Mouse (Mus musculus) effector memory CD4-positive, alpha-beta T cell, adult 7 months (primary cell): ENCODE measurements around the gene Acp2. TPM values are rescaled to one million over a fixed set of nuclear protein-coding genes. Genes with fewer than 3 reads are reported as not detected.

ENCODE experiments used
- polyA plus RNA-seq: library from polyadenylated mRNA; unstranded; fragments of 100-300 nt; shearing (Covaris generic); gene quantifications from one replicate; pipeline ENCODE4 v1.2.1, GENCODE M21; 2017

Gene Acp2
- 6.3 TPM for polyA plus RNA-seq

DNA sequence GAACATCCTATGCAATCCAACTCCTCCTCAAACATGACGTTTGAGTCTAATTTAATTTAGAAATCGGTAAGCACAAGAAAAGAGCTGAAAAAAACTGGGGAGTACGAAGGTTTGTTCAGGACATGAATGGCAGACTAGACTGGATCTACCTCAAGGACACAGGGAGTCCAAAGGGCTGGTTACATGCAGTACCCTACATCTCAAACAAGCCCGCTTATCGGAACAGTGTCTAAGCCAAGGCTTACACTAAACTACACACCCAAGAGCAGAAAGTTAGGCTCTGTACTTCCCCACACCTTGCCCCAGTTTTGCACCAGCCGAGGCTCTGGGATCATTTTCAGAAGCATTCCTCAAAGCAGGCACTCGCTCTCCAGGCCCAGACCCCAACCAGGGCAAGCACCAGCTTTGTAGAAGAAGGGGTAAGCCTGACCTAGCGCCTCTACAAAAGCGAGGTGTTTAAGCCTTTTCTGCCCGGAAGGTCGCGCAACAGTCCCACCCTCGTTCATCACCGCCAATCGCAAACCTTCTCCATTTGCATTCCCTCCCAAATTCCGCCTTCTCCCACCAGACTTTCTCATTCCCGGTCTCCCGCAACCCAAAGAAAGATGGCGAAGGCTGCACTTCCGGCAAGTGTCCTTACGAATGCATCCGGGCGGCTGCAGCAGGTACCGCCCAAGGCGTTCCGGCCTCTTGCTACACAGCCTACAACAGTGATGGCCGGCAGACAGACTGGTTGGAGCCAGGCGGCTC is at the start of gene Acp2, which contains the start of gene Nr1h3:
Gene Acp2 (plus strand): TSS at position 664 of the 750 bp plus-strand sequence.
Gene Nr1h3 (minus strand): TSS at position 613 of the 750 bp plus-strand sequence.

DNA sequence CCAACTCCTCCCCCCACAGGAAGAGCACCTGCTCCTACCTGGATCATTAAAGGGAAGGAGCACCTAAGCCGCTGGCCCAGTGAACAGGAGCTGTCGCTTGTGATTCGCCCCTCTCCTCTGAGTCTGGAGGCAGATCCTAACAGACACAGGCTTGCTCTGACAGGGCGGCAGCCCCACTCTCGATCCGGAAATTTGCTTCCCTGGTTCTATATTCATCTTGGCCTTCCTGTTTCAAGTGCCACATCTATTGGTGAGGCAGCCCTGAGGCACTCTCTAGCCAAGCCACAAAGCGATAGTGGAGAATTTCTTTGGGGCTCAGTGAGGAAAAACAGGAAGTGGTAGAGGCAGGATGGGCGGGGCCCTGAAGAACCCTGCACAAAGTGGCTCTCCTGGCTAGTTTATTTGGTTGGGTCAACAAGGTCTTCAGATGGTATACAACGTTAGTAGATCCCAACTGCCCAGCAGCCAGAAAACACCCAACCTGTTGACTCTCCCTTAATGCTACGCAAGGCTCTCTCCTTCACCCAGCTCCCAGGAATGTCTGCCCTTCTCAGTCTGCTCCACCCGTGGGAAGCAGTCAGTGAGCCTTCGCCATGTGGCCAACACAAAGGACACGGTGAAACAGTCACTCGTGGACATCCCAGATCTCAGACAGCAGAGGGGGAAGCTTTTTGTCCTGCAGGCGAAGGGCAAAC is 18.8 kb upstream of the Acp2 start, which contains the start of gene Madd:
Gene Madd (minus strand): TSS at position 127 of the 695 bp plus-strand sequence.

DNA sequence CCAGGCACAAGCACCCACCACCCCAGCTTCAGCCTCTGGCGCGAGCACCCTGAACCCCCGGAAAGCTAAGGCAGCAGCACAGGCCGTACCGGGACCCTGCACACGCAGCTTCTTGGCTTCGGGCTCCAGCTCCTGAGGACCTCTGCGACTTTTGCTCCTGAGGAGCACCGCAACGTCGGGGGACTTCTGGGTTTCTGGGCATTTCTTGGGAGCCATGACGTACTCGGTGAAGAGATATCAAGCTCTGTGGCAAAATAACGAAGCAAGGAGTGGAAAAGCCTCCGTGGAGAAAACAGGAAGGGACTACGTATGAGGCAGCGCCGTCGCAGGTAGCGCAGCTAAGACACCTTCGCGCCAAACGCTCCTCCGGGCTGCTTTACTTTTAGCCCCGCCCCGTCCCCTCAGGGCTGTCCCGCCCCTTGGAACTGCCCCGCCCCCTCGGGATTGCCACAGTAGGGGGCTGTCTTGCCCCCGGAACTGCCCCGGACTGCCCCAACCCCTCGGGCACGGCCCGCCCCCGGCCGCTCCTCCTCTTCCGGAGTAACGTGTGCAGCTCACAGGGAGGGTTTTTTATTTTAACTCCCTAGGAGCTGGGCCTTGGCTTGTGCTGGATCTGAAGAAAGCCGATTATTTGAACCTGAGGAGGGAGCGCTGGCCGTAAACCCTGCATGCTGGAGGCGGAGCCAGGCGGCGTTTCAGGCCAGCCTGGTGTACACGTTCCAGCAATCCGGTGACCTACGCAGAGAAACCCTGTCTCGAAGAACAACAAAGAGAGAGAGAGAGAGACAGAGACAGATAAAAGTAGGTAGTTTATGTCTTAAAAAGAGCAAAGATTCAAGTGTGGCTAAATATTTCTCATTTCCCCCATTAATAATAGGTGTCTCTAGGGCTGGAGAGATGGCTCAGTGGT is 34.2 kb downstream of the Acp2 start, which contains the start of gene Ddb2:
Gene Ddb2 (minus strand): TSS at position 382 of the 910 bp plus-strand sequence.

DNA sequence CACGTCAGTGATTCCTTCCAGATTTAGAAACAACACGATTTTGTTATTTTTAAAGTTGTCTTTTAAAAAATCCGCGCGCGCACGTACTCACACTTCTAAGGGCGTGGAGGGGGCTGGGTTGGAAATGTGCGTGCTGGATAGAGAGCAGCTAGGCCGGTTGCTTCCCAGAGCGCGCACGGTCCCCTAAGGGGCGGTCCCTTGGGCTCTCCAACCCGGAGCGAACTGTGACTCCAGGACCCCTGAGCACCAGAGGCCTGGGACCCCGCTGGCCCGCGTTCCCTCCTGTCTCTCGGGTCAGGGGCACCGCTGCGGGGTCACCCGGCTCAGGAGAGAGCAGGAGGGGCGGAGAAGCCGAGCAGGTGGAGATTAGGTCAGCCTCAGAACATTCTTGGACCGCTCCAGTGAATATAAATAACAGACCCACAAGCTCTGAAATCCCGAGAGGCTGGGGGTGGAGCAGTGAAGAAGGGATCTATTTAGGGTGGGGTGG is 53.0 kb downstream of the Acp2 start, which contains the start of gene Pacsin3:
Gene Pacsin3 (plus strand): TSS at position 294 of the 490 bp plus-strand sequence.

Other genes with a start within 250 kb of the Acp2 start
- 0.39 TPM for gene Rapsn, start 167.3 kb upstream of the Acp2 start, polyA plus RNA-seq
- gene Psmc3, start 148.9 kb upstream of the Acp2 start, polyA plus RNA-seq: 158 TPM
- gene Slc39a13, start 132.5 kb upstream of the Acp2 start, polyA plus RNA-seq: 27.4 TPM
- gene Spi1, start 120.5 kb upstream of the Acp2 start, polyA plus RNA-seq: 1.4 TPM
- gene Mybpc3, start 84.7 kb upstream of the Acp2 start, polyA plus RNA-seq: 0.12 TPM
- 227 TPM for gene Madd, start 19.0 kb upstream of the Acp2 start, polyA plus RNA-seq
- 0.63 TPM for gene Nr1h3, start 51 bp upstream of the Acp2 start, polyA plus RNA-seq
- 84.5 TPM for gene Ddb2, start 34.1 kb downstream of the Acp2 start, polyA plus RNA-seq
- gene Pacsin3, start 53.1 kb downstream of the Acp2 start, polyA plus RNA-seq: 3.8 TPM
- 85.0 TPM for gene Arfgap2, start 62.1 kb downstream of the Acp2 start, polyA plus RNA-seq
- 16.4 TPM for gene 1110051M20Rik, start 241.8 kb downstream of the Acp2 start, polyA plus RNA-seq